11 mouse cellular contexts compared by ENCODE assay signal in the genomic region with DNA sequence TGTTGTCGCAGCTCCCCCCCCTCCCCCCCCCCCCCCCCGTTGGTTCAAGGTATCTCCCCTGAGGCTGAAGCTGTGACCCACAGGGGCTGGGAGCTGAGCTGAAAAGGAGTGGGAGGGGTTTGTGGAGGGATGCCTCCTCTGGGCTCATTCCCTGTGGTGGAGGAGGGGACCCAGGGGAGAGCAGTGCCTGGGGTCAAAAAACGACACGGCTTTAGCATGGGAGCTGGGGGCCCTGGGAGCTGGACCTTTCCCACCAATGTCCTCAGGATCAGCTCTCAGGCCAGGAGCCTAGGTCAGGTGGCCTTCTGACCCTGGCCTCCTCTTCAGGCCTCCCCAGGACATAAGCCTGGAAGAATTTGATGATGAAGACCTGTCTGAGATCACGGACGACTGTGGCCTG. TPM values are rescaled to one million over a fixed set of nuclear protein-coding genes. Genes with fewer than 3 reads are reported as not detected.
A peak's percentile ranks its signal among the peaks of the same experiment; 100 is the strongest.
DNase-seq lines count a peak whose midpoint lies in the region; ATAC-seq and TF ChIP-seq lines count a peak whose summit lies in the region.
"Had no signal": no experiment of that assay in that cellular context is flagged by ENCODE, and none has a peak within 500 bp of the region (broad histone marks: within the 10 kb centered on the region; RNA-seq: fewer than 3 reads in every experiment).

No protein-coding gene starts in this region.

- no peaks in the 10 kb centered on the region for H3K27me3 ChIP-seq in testis, adult 2 months (ENCODE audit: control insufficient read depth, insufficient read depth, low read length)
- H3K27me3 ChIP-seq in hindbrain, embryonic 10.5 days (ENCODE audit: insufficient read depth, poor library complexity, severe bottlenecking) = peaks cover 33% of the 10 kb centered on the region
- peaks cover 24% of the 10 kb centered on the region for H3K27me3 ChIP-seq in midbrain, embryonic 12.5 days

- no peaks in the 10 kb centered on the region for H3K9me3 ChIP-seq in hindbrain, embryonic 10.5 days
- H3K9me3 ChIP-seq in midbrain, embryonic 12.5 days = no peaks in the 10 kb centered on the region

- H3K36me3 ChIP-seq in testis, adult 2 months (ENCODE audit: control insufficient read depth, insufficient read depth, low read length) = no peaks in the 10 kb centered on the region; the same call in 1 of the 2 replicates
- H3K36me3 ChIP-seq in hindbrain, embryonic 10.5 days = peaks cover 36% of the 10 kb centered on the region
- peaks cover 33% of the 10 kb centered on the region for H3K36me3 ChIP-seq in midbrain, embryonic 12.5 days

- H3K9ac ChIP-seq in midbrain, embryonic 12.5 days (replicated peaks) = peak overlapping the region; percentile 73

- 11% methylated on average over 6 of the region's 6 CpGs for WGBS in hindbrain, embryonic 10.5 days
- WGBS in midbrain, embryonic 12.5 days = 8% methylated on average over 4 of the region's 6 CpGs

- no peak overlapping the region for H3K27ac ChIP-seq in testis, adult 2 months (ENCODE audit: control insufficient read depth, insufficient read depth, low read depth, low read length)
- peak overlapping the region; percentile 89 for H3K27ac ChIP-seq in hindbrain, embryonic 10.5 days
- peak overlapping the region; percentile 54 for H3K27ac ChIP-seq in midbrain, embryonic 12.5 days (replicated peaks)

- no peak for TF ChIP-seq CTCF in testis, adult 2 months (IDR thresholded peaks at IDR 0.05; ENCODE audit: control insufficient read depth, insufficient read depth, insufficient replicate concordance, low read depth, low read length)

- peak; percentile 35 for ATAC-seq in midbrain, embryonic 12.5 days (ENCODE audit: low FRiP score, low read depth)
- ATAC-seq: inflammation-experienced regulatory T-cells, adult 6 months had no signal

- H3K4me1 ChIP-seq in testis, adult 2 months (ENCODE audit: control insufficient read depth, insufficient read depth, low read length) = peaks cover 13% of the 10 kb centered on the region
- peaks cover 29% of the 10 kb centered on the region for H3K4me1 ChIP-seq in hindbrain, embryonic 10.5 days (replicated peaks)
- peaks cover 23% of the 10 kb centered on the region for H3K4me1 ChIP-seq in midbrain, embryonic 12.5 days

- peak overlapping the region; percentile 90 for H3K4me2 ChIP-seq in midbrain, embryonic 12.5 days (replicated peaks)

- H3K4me3 ChIP-seq in testis, adult 2 months (ENCODE audit: control insufficient read depth, low read depth, low read length) = peak overlapping the region; percentile 61
- H3K4me3 ChIP-seq in hindbrain, embryonic 10.5 days = peak overlapping the region; percentile 83
- H3K4me3 ChIP-seq in midbrain, embryonic 12.5 days = peak overlapping the region; percentile 64

- DNase-seq in testis, postnatal 14 days (ENCODE audit: low spot score) = no peak
- DNase-seq in hindbrain, embryonic 10.5 days (ENCODE audit: low spot score) = no peak
- DNase-seq in adipocyte (ENCODE audit: low spot score) = no peak
- DNase-seq in kidney, adult 18-20 months = no peak
- DNase-seq in adrenal gland, adult (ENCODE audit: inconsistent age in 2 of 2, low spot score in 1 of 2) = no peak
- DNase-seq: embryo, embryonic 11 days; lung, adult 18-20 months; thymus, postnatal 4 days had no signal

- TF ChIP-seq POLR2A in testis, adult 2 months (IDR thresholded peaks at IDR 0.05; ENCODE audit: control insufficient read depth, low read depth, low read length) = no peak

RNA-seq across cellular contexts. Expression of a gene that starts 1.1 kb away (rescaled TPM):
- polyA plus RNA-seq in testis, adult 2 months (2012; rRNA removed) = 31.9 and 34.3 TPM in 2 replicates
- 22.2 and 40.3 TPM in 2 replicates for polyA plus RNA-seq in hindbrain, embryonic 10.5 days (2016; fragmentation: Nextera tagmentation; extraction: Ambion mirVana)
- 54.9 and 58.7 TPM in 2 replicates for polyA plus RNA-seq in midbrain, embryonic 12.5 days (2016; fragmentation: Nextera tagmentation; extraction: Ambion mirVana)

RNA-seq across cellular contexts. Expression of a gene that starts 22.4 kb away (rescaled TPM):
- 221 and 236 TPM in 2 replicates for polyA plus RNA-seq in testis, adult 2 months (2012; rRNA removed)
- 14.3 and 14.8 TPM in 2 replicates for polyA plus RNA-seq in hindbrain, embryonic 10.5 days (2016; fragmentation: Nextera tagmentation; extraction: Ambion mirVana)
- 13.7 and 14.1 TPM in 2 replicates for polyA plus RNA-seq in midbrain, embryonic 12.5 days (2016; fragmentation: Nextera tagmentation; extraction: Ambion mirVana)

RNA-seq across cellular contexts. Expression of a gene that starts 25.1 kb away (rescaled TPM):
- 50.7 and 52.8 TPM in 2 replicates for polyA plus RNA-seq in testis, adult 2 months (2012; rRNA removed)
- polyA plus RNA-seq in hindbrain, embryonic 10.5 days (2016; fragmentation: Nextera tagmentation; extraction: Ambion mirVana) = 50.9 and 64.1 TPM in 2 replicates
- polyA plus RNA-seq in midbrain, embryonic 12.5 days (2016; fragmentation: Nextera tagmentation; extraction: Ambion mirVana) = 67.5 and 68.0 TPM in 2 replicates

RNA-seq across cellular contexts. Expression of a gene that starts 25.4 kb away (rescaled TPM):
- 1.2 and 1.9 TPM in 2 replicates for polyA plus RNA-seq in testis, adult 2 months (2012; rRNA removed)
- polyA plus RNA-seq in hindbrain, embryonic 10.5 days (2016; fragmentation: Nextera tagmentation; extraction: Ambion mirVana) = not detected in 2 replicates
- polyA plus RNA-seq in midbrain, embryonic 12.5 days (2016; fragmentation: Nextera tagmentation; extraction: Ambion mirVana) = not detected in 2 replicates

RNA-seq across cellular contexts. Expression of a gene that starts 25.5 kb away (rescaled TPM):
- polyA plus RNA-seq in testis, adult 2 months (2012; rRNA removed) = 6.4 and 7.6 TPM in 2 replicates
- polyA plus RNA-seq in hindbrain, embryonic 10.5 days (2016; fragmentation: Nextera tagmentation; extraction: Ambion mirVana) = 3.8 and 6.5 TPM in 2 replicates
- 5.7 and 7.0 TPM in 2 replicates for polyA plus RNA-seq in midbrain, embryonic 12.5 days (2016; fragmentation: Nextera tagmentation; extraction: Ambion mirVana)

Comparison
In these comparisons a context has a peak if more than half of its experiments do, and no peak if none do; other contexts are left out.
1. RNA of a gene that starts 22.4 kb away (polyA plus RNA-seq): 221 to 236 TPM in testis, adult 2 months; 14.3 to 14.8 TPM in hindbrain, embryonic 10.5 days and 13.7 to 14.1 TPM in midbrain, embryonic 12.5 days; every median in the first group is over 10 times any median in the second.
2. Peak in every context shown above with its lines, with median percentiles within 50 percentile points of each other: H3K4me3 ChIP-seq.